Mouse (Mus musculus) olfactory bulb, adult 2 months (tissue): ENCODE results near the gene Gucy2e.

ENCODE experiments used
- CTCF ChIP-seq: fragments of 200-500 bp; IDR thresholded peaks from 2 replicates; pipeline ENCODE4 v1.5.1; 2012; ENCODE audit warnings: low read depth, mild to moderate bottlenecking, low read length, moderate library complexity; ENCODE audit not compliant: insufficient read depth
- POLR2A ChIP-seq: fragments of 200-500 bp; IDR thresholded peaks from 2 replicates; pipeline ENCODE4 v1.6.1; 2012; ENCODE audit warnings: mild to moderate bottlenecking, low read depth, low read length, moderate library complexity; ENCODE audit not compliant: insufficient read depth

DNA sequence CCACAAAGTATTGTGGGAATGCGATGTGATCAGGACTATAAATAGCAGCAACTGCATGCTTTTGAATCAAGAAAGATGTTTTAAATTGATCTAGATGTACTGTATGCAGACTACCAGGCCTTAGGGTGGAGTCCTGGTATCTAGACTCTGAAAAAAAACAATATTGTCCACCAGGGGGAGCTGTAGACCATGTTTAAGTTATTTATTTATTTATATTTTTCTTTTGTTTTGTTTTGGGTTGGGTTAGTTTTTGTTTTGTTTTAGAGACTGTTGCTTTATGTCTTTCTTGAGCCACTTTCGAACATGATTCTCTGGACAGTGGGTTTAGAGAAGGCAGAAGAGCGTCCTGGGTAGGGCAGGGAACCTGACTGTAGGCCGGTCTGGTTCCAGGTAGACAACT is 21.0 kb upstream of the Gucy2e start:
- no peak for TF ChIP-seq POLR2A
- TF ChIP-seq CTCF = no peak
